Mouse (Mus musculus) heart, embryonic 16.5 days (tissue): ENCODE data around the gene Cdhr4. TPM values are rescaled to one million over a fixed set of nuclear protein-coding genes. Genes with fewer than 3 reads are reported as not detected.
A peak's percentile ranks its signal among the peaks of the same experiment; 100 is the strongest.

Experiments used
- ATAC-seq: fragments of 200-750 bp; cut with Nextera tagmentation; replicated peaks from 2 replicates; pipeline ENCODE4 v1.8.0; 2017; ENCODE audit warnings: moderate number of reproducible peaks; ENCODE audit not compliant: insufficient read depth, low FRiP score; ENCODE audit errors: extremely low read depth
- H3K27ac ChIP-seq: fragments of 300-500 bp; sonication (generic); 2 replicates; pipeline ENCODE4 v1.5.1; 2014; ENCODE audit warnings: mild to moderate bottlenecking, low read length, control low read depth, moderate library complexity
- H3K27me3 ChIP-seq: fragments of 300-500 bp; sonication (generic); 2 replicates; pipeline ENCODE4 v1.6.1; 2014; ENCODE audit warnings: low read length, mixed read lengths; ENCODE audit not compliant: control insufficient read depth, insufficient read depth
- H3K36me3 ChIP-seq: fragments of 300-500 bp; sonication (generic); 2 replicates; pipeline ENCODE4 v1.6.1; 2014; ENCODE audit not compliant: control insufficient read depth, insufficient read depth
- H3K4me1 ChIP-seq: fragments of 300-500 bp; sonication (generic); 2 replicates; pipeline ENCODE4 v1.6.1; 2014; ENCODE audit warnings: low read length, mixed read lengths; ENCODE audit not compliant: control insufficient read depth, insufficient read depth
- H3K4me2 ChIP-seq: fragments of 300-500 bp; sonication (generic); 2 replicates; pipeline ENCODE4 v1.6.1; 2014; ENCODE audit warnings: low read depth, mild to moderate bottlenecking, control low read depth, low read length
- H3K4me3 ChIP-seq: fragments of 300-500 bp; sonication (generic); 2 replicates; pipeline ENCODE4 v1.5.1; 2014; ENCODE audit warnings: mild to moderate bottlenecking, control low read depth, low read length
- H3K9ac ChIP-seq: fragments of 300-500 bp; sonication (generic); 2 replicates; pipeline ENCODE4 v1.6.1; 2014; ENCODE audit warnings: low read length, control low read depth
- H3K9me3 ChIP-seq: fragments of 300-500 bp; sonication (generic); replicated peaks from 2 replicates; pipeline ENCODE4 v1.6.1; 2016; ENCODE audit warnings: low read length; ENCODE audit not compliant: control insufficient read depth
- WGBS: fragments of 180-500 bp; shearing (Covaris S2); extraction: QIAGEN DNeasy Blood & Tissue Kit; methylation state at CpG from one replicate; pipeline ENCODE4 v1.1.7; 2014; 5-methylcytosine and 5-hydroxymethylcytosine counted together
- polyA plus RNA-seq: library from polyadenylated mRNA; unstranded; fragments of >200 nt; fragmentation: Nextera tagmentation; extraction: Ambion mirVana; gene quantifications from 2 replicates; pipeline ENCODE4 v1.2.1, GENCODE M21; 2015

Cdhr4 gene
- polyA plus RNA-seq, 1 experiment from 2014 or later: 4.6 TPM

GRCm38 (mm10) chr9:107960928-107961327, 31.4 kb upstream of the Cdhr4 start:
- 71% methylated on average over 4 of the region's 4 CpGs for WGBS
- H3K27ac ChIP-seq: no peak overlapping the region
- H3K4me3 ChIP-seq: no peak overlapping the region
- peaks cover 15% of the 10 kb centered on the region; the same call in 1 of the 2 replicates for H3K36me3 ChIP-seq
- no peaks in the 10 kb centered on the region for H3K27me3 ChIP-seq
- H3K9me3 ChIP-seq: no peaks in the 10 kb centered on the region
- no peaks in the 10 kb centered on the region for H3K4me1 ChIP-seq
- H3K9ac ChIP-seq: no peak overlapping the region
- no peak overlapping the region for H3K4me2 ChIP-seq
- no peak for ATAC-seq

- Histone ChIP-seq H3K36me3 (peaks cover 15% of the 10 kb centered on the region; the same call in 1 of the 2 replicates), H3K4me2 (no peak overlapping the region), H3K9ac (no peak overlapping the region), H3K4me3 (no peak overlapping the region), H3K9me3 (no peaks in the 10 kb centered on the region), H3K4me1 (no peaks in the 10 kb centered on the region), H3K27ac (no peak overlapping the region), H3K27me3 (no peaks in the 10 kb centered on the region)
- WGBS: 83% methylated on average over 10 of the region's 10 CpGs
- ATAC-seq: no peak
Measured at GRCm38 (mm10) chr9:107961351-107961762, 30.9 kb upstream of the Cdhr4 start.

GRCm38 (mm10) chr9:107961881-107962280, 30.4 kb upstream of the Cdhr4 start:
- Histone ChIP-seq H3K9me3 (no peaks in the 10 kb centered on the region), H3K4me1 (no peaks in the 10 kb centered on the region), H3K4me3 (no peak overlapping the region), H3K27me3 (no peaks in the 10 kb centered on the region), H3K9ac (no peak overlapping the region), H3K36me3 (peaks cover 14% of the 10 kb centered on the region; the same call in 1 of the 2 replicates), H3K4me2 (no peak overlapping the region), H3K27ac (no peak overlapping the region)
- WGBS: 51% methylated on average over 5 of the region's 5 CpGs
- no peak for ATAC-seq

GRCm38 (mm10) chr9:107962916-107963315, 29.4 kb upstream of the Cdhr4 start:
- H3K27me3 ChIP-seq: no peaks in the 10 kb centered on the region
- no peak overlapping the region for H3K4me3 ChIP-seq
- no peak overlapping the region for H3K9ac ChIP-seq
- no peak for ATAC-seq
- no peaks in the 10 kb centered on the region for H3K9me3 ChIP-seq
- no peaks in the 10 kb centered on the region for H3K4me1 ChIP-seq
- WGBS: 87% methylated on average over 9 of the region's 9 CpGs
- H3K27ac ChIP-seq: no peak overlapping the region
- 0 out of 2 replicates have a peak, but pooled peaks cover 7% of the 10 kb centered on the region for H3K36me3 ChIP-seq
- H3K4me2 ChIP-seq: no peak overlapping the region

DNA sequence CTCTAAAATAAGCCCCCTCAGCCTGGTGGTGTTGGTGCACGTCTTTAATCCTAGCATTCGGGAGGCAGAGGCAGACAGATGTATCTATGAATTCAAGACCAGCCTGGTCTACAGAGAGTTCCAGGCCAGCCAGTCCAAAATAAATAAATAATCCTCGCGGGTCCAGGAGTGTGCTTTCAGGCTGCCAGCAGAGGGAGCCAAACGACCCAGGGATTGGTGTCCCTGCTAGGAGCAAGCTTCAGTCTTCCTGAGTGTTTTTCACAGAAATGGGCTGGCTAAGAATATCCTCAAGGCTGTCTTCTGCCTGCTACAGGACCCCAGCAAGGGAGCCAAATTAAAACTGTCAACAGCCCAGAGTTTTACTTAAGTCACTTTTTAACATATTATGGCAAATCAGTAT, 28.6 kb upstream of the Cdhr4 start:
- Histone ChIP-seq H3K4me2 (no peak overlapping the region), H3K36me3 (0 out of 2 replicates have a peak, but pooled peaks cover 7% of the 10 kb centered on the region), H3K4me1 (no peaks in the 10 kb centered on the region), H3K9ac (no peak overlapping the region), H3K27me3 (no peaks in the 10 kb centered on the region), H3K27ac (peak overlapping the region; percentile 56), H3K9me3 (no peaks in the 10 kb centered on the region), H3K4me3 (no peak overlapping the region)
- WGBS: 11% methylated on average over 5 of the region's 5 CpGs
- ATAC-seq: peak; percentile 75

- WGBS: 87% methylated on average over 9 of the region's 9 CpGs
- H3K9me3 ChIP-seq: no peaks in the 10 kb centered on the region
- no peaks in the 10 kb centered on the region for H3K4me1 ChIP-seq
- H3K4me2 ChIP-seq: no peak overlapping the region
- H3K27ac ChIP-seq: peak overlapping the region; percentile 18; the same call in 1 of the 2 replicates
- H3K4me3 ChIP-seq: no peak overlapping the region
- no peaks in the 10 kb centered on the region for H3K27me3 ChIP-seq
- 0 out of 2 replicates have a peak, but pooled peaks cover 4% of the 10 kb centered on the region for H3K36me3 ChIP-seq
- no peak for ATAC-seq
- no peak overlapping the region for H3K9ac ChIP-seq
Measured at GRCm38 (mm10) chr9:107964681-107965080, 27.6 kb upstream of the Cdhr4 start.

GRCm38 (mm10) chr9:107966676-107967075, 25.6 kb upstream of the Cdhr4 start:
- H3K27ac ChIP-seq: peak overlapping the region; percentile 34
- no peaks in the 10 kb centered on the region for H3K36me3 ChIP-seq
- no peak overlapping the region for H3K9ac ChIP-seq

DNA sequence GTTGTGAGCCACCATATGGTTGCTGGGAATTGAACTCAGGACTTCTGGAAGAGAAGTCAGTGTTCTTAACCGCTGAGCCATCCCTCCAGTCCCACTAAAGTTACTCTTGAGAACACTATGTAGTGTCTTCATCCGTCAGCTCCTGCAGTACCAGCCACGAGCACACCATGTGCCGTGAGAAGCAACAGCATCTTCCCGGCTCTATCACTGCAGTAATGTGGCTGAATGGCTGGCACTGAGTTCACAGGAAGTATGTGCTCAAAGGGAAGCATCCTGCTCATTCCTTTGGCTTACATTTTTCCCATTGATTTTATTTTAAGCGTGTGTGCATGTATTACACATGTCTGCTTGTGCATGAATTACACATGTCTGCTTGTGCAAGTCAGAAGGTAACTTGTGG, 24.9 kb upstream of the Cdhr4 start:
- no peak overlapping the region for H3K4me3 ChIP-seq
- no peak overlapping the region for H3K27ac ChIP-seq
- H3K9me3 ChIP-seq: no peaks in the 10 kb centered on the region
- H3K4me1 ChIP-seq: peaks cover 2% of the 10 kb centered on the region; the same call in 1 of the 2 replicates
- no peaks in the 10 kb centered on the region for H3K36me3 ChIP-seq
- H3K9ac ChIP-seq: no peak overlapping the region
- no peaks in the 10 kb centered on the region for H3K27me3 ChIP-seq
- no peak for ATAC-seq
- no peak overlapping the region for H3K4me2 ChIP-seq
- 75% methylated on average over 6 of the region's 6 CpGs for WGBS

More at GRCm38 (mm10) chr9:107966676-107967075, 25.6 kb upstream of the Cdhr4 start:
- H3K4me1 ChIP-seq: peaks cover 2% of the 10 kb centered on the region; the same call in 1 of the 2 replicates
- no peak overlapping the region for H3K4me2 ChIP-seq
- ATAC-seq: no peak
- no peak overlapping the region for H3K4me3 ChIP-seq
- H3K27me3 ChIP-seq: no peaks in the 10 kb centered on the region
- H3K9me3 ChIP-seq: no peaks in the 10 kb centered on the region
- 72% methylated on average over 10 of the region's 10 CpGs for WGBS

- Histone ChIP-seq H3K4me3 (no peak overlapping the region), H3K9me3 (no peaks in the 10 kb centered on the region), H3K36me3 (no peaks in the 10 kb centered on the region), H3K4me2 (no peak overlapping the region), H3K9ac (no peak overlapping the region), H3K27ac (no peak overlapping the region), H3K4me1 (peaks cover 2% of the 10 kb centered on the region; the same call in 1 of the 2 replicates), H3K27me3 (no peaks in the 10 kb centered on the region)
- whole genome bisulfite sequencing: 87% methylated on average over 7 of the region's 7 CpGs
- no peak for ATAC-seq
Measured at GRCm38 (mm10) chr9:107968531-107968930, 23.8 kb upstream of the Cdhr4 start.
